Mouse (Mus musculus) layer of hippocampus, adult 2 months (tissue): ENCODE results near the gene Ppara. TPM values are rescaled to one million over a fixed set of nuclear protein-coding genes. Genes with fewer than 3 reads are reported as not detected.

ENCODE experiments used
- DNase-seq, 2 experiments: peaks; one replicate each; pipeline ENCODE4 v3.0.0; 2022; ENCODE audit warnings: low spot score in 2 of 2
- H3K27ac ChIP-seq: fragments of 200-600 bp; 2 replicates; pipeline ENCODE4 v1.8.1; 2022
- H3K4me3 ChIP-seq: fragments of 200-600 bp; 2 replicates; pipeline ENCODE4 v1.8.1; 2022; ENCODE audit warnings: mild to moderate bottlenecking
- CTCF ChIP-seq: fragments of 200-600 bp; conservative IDR thresholded peaks from 2 replicates; pipeline ENCODE4 v1.8.1; 2022; ENCODE audit warnings: antibody characterized with exemption, mild to moderate bottlenecking, moderate library complexity
- total RNA-seq, 2 experiments: library from RNA; stranded (reverse); gene quantifications; 2 replicates each; pipeline ENCODE4 v1.2.3; 2021

The Ppara gene
- total RNA-seq, 2 experiments from 2014 or later, result 3.1 to 3.9 TPM

DNA sequence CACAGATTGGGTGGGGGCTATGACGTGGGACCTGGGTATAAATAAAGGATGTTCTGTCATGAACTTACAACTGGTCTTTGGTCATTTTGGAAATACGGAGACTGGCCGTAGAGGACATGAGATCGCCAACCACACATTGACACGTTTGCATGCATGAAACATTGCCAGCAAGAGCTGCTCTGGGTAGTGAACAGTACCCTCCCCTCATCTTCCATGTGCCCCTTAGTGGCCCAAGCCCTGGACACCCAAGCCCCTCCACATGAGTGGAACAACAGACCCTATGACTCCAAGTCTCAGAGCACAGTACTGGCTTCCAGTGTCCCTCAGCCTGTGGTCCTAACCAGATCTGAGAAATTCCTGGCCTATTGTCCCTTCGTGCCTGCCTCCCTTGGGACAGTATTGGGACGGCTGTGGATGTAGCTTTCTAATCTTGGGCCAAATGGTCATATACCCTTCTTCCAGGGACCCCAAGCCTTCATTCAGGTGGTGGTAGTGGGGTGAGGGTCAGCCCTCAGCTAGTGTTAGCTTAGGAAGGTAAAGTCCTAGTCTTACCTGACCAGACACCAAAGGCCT, 27.2 kb upstream of the Ppara start:
- H3K27ac ChIP-seq, result peak overlapping the region; percentile 62; the same call in 1 of the 2 replicates
- TF ChIP-seq CTCF, result no peak
- H3K4me3 ChIP-seq, result no peak overlapping the region
- no peak for DNase-seq

DNA sequence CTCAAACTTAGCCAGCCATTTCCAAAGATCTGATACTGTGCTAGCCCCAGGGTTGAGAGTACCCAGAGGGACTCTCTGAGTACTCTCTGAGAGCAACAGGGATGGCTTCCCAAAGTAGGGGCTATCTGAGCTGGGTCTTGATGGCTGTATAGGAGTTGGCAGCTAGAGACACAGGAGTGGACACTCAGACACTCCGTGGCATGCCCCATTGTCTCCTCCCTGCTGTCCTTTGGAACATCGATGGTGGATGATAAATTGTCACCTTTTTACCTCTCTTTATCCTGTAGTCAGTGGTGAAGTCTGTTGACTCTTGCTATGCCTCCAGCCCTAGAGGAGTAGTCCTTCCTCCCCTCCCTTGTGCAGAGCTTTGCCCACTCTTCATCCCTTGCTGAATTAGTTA, 26.6 kb upstream of the Ppara start:
- DNase-seq, result no peak
- TF ChIP-seq CTCF, result no peak
- Histone ChIP-seq H3K4me3 (no peak overlapping the region), H3K27ac (peak overlapping the region; percentile 62)

DNA sequence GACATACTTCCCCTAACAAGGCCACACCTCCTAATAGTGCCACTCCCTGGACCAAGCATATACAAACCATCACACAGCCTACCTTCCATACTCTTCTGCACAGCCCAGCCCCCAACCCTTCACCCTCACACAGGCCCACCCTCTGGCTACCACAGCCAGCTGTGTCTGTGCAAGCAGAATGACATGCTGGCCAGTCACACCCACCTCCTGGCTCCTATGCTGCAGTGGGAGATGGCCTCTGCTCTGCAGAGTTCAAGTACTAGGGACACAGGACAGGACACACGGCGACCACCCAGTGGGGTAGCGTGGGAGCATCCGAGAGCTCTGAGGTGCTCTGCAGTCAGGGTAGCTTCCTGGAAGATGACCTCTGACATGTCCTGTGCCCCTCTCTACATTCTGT, 25.9 kb upstream of the Ppara start:
- Histone ChIP-seq H3K4me3 (no peak overlapping the region), H3K27ac (peak overlapping the region; percentile 83)
- DNase-seq, result no peak
- TF ChIP-seq CTCF, result no peak

DNA sequence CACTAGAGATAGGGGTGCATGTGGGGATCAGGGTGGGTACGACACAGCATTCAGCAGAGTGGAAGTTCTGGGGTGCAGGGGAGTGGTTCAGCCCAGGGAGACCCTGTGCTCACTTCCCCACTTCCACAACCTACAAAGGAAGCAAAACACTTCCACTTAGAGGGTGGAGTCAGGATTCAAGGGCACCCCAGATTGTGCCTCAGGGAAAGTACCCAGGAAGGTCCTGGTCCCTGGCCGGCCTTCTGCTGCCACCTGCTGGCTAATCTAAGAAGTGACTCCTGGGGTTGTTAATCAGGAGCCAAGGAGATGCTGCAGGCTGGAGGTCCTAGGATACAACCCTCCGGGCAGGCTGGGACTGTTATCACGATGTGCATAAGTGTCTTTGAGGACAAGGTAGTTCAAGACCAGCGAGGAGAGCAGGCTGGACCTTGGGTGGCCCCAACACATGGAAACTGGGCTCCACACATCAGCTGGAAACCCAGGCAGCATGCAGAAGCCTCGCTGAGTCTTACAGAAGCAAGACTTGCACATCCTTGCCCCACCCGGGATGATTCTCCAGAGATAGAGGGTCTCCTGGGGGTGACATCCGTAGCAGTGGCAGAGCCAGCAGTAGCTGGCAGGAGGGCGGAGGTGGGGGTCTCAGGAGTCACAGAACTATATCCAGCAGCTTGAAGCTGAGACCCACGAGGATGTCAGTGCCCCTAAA, 25.4 kb upstream of the Ppara start:
- Histone ChIP-seq H3K27ac (peak overlapping the region; percentile 83), H3K4me3 (peak overlapping the region; percentile 4; the same call in 1 of the 2 replicates)
- peak; percentile 89 to 93 for DNase-seq
- peak; percentile 98 for TF ChIP-seq CTCF

DNA sequence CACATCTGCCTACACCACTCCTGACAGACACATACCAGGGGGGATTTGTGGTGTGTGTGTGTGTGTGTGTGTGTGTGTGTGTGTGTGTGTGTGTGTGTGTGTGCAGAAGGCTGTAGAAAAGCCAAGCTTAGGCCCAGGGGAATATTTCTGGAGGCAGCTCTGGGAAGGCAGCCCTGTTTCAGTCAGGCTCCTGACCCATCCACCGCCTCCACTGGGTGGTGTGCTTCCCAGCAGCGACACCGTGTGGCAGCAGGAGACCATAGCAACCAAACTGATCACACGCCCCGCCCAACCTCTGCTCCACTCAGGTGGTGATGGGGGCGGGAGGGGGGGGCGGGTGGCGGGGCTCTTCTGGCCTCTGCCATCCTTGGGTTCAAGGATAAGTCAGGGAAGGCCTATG, 24.6 kb upstream of the Ppara start:
- peak; percentile 80 for TF ChIP-seq CTCF
- DNase-seq, result peak; percentile 85 to 91
- Histone ChIP-seq H3K27ac (peak overlapping the region; percentile 83), H3K4me3 (no peak overlapping the region)

DNA sequence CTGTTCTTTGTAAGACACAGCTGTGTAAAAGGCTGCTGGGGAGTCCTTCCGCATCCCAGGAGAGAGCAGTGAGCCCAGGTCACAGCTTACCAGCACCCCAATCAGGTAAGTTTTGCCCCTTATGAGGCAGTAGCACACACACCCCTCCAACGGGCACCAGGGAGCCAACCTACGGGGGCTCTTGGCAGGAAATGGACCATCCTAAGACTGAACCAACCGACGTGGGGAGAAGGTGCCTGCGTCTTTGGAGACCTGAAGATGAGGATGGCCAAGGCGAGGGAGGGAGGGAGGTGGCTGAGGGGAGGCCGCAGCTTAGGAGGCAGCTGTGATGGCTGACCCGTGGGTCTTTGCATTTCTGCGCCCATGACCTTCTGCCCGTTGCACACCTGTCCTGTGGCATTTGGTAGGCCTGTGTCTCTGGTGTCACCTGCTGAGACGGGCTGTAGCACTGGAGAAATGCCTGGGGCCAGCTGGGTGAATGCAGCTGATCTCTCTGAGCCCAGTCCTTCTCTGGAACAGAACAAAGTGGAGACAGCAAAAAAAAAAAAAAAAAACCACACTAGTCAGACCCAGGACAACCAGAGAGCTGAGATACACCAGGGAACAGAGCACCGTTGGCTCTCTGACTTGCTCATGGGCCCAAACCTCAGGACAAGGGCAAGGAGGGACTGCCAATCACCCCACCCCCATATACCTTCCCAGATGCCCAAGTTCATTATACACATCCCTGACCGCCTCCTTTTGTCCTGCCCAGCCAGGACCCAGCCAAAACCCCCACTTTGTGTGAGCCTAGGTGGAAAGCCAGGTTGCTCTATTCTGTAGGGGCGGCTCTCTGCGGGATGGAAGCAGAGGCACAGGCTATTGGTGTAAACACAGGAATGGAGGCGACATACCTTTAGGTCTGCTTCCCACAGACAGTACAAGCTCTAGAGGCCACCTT, 23.9 kb upstream of the Ppara start:
- no peak overlapping the region; the same call in 1 of the 2 replicates for H3K27ac ChIP-seq
- no peak overlapping the region for H3K4me3 ChIP-seq
- no peak for DNase-seq
- peak; percentile 4; the same call in 1 of the 2 replicates for TF ChIP-seq CTCF

DNA sequence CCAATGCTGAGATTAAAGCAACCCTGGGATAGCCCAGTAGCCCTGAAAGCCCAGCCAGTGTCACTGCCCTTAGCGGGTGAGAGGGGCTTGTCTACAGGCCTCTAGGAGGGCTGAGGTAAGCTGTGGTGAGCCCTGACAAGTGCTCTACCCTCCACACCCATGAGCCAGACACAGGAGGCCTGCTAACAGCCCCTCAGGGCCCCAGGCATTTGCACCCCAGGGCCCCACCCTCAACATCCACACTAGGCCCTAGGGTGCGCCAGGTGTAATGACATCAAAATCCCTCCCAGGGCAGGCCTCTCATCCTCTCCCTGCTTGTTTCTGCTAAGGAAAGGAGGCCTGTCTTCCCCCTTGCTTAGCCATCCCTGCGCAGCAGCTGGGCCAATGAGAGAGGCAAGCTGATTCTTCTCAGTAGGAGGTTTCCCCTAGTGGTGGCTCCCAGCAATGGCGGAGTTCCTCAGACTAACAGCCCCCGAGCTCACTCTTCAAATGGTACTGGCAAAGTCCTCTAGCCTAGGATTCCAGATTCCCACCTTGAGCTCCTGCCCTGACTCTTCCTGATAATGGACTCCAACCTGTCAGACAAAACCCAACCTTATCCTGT, 22.1 kb upstream of the Ppara start:
- H3K27ac ChIP-seq, result no peak overlapping the region
- no peak for DNase-seq
- peak; percentile 75 for TF ChIP-seq CTCF
- H3K4me3 ChIP-seq, result no peak overlapping the region

DNA sequence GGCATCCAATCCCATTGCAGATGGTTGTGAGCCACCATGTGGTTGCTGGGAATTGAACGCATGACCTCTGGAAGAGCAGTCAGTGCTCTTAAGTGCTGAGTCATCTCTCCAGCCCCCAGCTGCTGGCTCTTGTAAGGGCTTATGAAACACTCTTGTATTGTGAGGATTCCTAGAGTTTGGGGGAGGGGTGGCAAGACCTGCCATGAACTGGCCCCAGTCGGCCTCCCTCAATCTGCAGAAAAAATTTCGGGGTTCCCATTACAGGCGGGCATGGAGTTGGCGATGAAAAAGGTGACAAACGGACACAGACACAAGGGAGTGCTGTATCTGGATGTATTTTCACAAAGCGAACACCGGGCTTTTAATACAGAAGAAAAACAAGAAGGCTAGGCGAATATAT, 21.4 kb upstream of the Ppara start:
- H3K27ac ChIP-seq, result no peak overlapping the region

DNA sequence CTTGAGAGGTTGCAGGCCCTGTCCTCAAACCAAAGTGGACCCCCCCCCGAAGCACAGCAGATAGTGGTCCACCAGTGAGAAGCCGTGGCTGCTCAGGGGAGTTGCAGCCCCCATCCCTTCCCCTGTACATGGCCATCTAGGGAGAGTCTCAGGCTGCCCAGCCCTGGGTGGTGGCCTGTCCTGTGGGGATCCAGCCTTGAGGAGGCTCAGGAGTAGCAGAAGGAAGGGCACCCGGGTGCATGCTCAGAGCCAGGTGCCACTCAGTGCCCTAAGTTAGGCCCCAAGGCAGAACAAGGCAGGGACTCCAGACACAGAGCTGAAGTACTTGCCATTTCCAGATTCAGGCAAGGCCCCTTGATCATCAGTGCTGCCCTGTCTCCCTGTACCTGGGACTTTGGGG, 19.7 kb upstream of the Ppara start:
- TF ChIP-seq CTCF, result no peak

More for the DNA sequence above, 21.4 kb upstream of the Ppara start:
- no peak for DNase-seq
- no peak for TF ChIP-seq CTCF
- no peak overlapping the region for H3K4me3 ChIP-seq

DNA sequence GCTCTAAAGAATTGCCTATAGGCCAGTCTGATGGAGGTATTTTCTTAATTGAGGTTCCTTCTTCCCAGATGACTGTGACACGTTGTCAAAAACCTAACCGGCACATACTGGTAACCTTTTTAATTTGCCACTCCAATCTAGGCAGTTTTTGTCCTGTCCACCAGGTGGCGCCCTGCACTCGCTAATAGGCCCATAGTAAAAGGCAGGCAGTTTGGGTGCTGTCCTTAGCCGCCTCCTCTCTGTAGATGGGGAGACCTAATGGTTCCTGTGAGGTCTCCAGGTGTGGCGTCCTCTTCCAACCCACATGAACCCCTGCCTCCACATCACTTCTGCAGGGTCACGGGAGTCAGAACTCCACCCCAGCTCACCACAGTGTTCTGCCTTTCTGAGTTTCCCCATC, 18.7 kb upstream of the Ppara start:
- Histone ChIP-seq H3K27ac (no peak overlapping the region), H3K4me3 (no peak overlapping the region)
- DNase-seq, result peak; percentile 82 to 92
- TF ChIP-seq CTCF, result peak; percentile 98

More for the DNA sequence above, 19.7 kb upstream of the Ppara start:
- no peak overlapping the region for H3K4me3 ChIP-seq
- H3K27ac ChIP-seq, result no peak overlapping the region
- no peak for DNase-seq

DNA sequence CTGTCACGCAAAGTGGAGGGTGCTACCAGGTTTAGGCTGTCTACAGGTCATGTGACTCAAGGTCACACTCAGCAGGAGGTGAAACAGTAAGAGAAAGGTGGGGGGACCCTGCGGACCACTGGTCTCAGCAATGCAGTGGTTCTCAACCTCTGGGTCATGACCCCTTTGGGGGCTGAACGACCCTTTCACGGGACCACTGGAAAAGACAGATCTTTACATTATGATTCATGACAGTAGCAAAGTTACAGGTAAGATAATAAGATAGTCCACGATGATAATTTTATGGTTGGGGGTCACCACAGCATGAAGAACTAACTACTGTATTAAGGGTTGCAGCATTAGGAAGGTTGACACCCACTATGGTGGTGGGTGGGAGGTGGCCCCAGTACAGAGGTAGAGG, 18.2 kb upstream of the Ppara start:
- TF ChIP-seq CTCF, result no peak
- Histone ChIP-seq H3K4me3 (no peak overlapping the region), H3K27ac (no peak overlapping the region)
- no peak for DNase-seq

DNA sequence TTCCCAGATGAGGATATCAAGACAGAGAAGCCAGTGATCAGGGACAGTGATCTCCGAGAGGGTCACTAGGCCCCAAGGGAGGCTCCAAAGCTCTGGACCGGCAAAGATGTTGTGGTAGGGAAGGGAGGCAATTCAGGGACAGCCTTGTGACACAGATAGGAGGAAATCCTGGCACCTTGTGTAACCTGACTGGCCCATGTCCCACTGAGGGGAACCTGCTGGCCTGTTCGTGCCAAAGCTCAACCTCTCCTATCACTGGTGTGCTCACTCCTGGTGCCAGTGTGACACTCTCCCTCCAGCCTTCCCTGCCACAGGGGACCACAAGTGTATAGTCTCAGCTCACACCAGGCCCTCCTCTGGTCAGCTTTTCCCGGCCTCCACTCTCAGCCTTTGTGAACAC, 17.8 kb upstream of the Ppara start:
- no peak overlapping the region for H3K27ac ChIP-seq
- no peak for TF ChIP-seq CTCF
- no peak for DNase-seq
- no peak overlapping the region for H3K4me3 ChIP-seq

DNA sequence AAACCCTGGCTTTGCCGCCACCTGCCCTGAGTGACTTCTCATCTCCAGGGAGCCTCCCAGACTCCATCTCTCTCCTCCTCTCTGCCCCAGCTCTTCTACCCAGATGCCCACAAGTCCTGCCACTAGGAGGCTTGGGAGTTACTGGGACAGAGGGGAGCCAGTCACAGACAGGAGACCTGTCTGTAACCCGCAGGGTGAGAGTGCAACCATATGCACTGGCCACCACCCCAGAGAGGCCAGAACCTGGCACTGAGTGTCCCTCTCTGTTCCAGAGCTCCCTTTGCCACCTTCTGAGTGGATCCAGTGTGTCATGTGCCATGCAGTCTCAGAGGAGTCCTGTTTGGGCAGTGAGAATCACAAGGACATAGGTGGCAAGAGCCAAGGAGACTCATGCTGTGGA, 17.0 kb upstream of the Ppara start:
- no peak overlapping the region for H3K4me3 ChIP-seq
- H3K27ac ChIP-seq, result no peak overlapping the region
- TF ChIP-seq CTCF, result peak; percentile 43

More for the DNA sequence above, 17.0 kb upstream of the Ppara start:
- DNase-seq, result no peak
